Mouse (Mus musculus): Measurements from ENCODE around the gene Hmg20b.

Hmg20b gene

DNA sequence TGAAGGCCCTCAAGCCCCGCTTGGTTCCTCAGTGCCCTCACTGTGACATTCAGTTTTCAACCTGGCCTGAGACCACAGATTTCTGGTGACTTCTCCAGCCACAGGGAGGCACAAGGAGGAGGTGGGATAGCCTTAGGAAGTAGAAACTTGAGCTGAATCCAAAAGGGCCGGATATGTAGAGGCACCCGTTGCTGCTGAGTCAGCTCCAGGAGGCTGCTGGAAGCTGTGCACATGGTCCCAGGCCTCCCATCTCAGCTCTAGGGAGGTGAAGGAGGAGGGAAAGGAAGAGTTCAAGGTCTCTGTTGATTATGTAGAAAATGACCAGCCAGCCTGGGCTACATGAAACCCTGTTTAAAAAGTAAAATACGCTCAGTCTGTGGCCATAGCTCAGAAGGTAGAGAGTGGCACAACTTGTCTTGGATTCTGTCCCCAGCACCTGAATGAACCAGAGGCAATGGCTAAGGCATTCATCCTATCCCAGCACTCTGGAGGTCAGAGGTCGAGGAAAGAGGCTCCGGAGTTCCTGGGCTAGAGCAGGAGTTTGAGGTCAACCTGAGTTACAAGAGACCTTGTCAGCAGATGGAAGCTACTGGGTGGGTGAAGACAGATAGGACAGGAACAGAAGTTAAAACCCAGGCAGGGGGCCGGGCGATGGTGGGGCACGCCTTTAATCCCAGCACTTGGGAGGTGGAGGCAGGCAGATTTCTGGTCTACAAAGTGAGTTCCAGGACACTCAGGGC lies 4.6 kb upstream of the Hmg20b start:
- DNase-seq (ENCODE audit: low spot score in 2 of 2) = no peak

DNA sequence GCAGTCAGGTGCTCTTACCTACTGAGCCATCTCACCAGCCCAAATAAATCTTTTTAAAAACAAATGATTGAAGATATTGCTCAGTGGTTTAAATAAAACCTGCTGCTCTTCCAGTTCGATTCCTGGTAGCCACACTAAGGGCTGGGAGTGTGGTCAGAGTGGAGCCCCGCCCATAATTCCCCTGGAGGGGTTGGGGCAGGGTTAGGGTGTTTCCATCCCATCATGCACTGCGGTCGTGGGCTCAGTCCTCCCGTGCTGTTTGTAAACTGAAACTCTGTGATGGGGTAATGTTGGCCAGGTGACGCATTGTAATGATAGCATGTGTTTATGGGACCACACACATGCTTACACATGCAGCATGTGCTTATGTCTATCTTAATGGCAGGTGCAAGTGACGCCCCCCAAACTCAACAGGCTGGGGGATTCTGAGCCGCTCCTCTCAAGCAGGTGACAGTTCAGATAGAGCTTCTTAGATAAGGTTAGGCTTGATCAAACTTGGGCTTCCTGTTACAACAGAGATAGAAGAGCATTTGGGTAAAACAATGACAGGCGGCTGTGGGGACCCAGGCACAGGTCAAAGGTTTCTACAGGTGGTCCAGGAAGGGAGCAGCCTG lies 1.5 kb upstream of the Hmg20b start:
- no peak for DNase-seq (ENCODE audit: low spot score in 2 of 2)

DNA sequence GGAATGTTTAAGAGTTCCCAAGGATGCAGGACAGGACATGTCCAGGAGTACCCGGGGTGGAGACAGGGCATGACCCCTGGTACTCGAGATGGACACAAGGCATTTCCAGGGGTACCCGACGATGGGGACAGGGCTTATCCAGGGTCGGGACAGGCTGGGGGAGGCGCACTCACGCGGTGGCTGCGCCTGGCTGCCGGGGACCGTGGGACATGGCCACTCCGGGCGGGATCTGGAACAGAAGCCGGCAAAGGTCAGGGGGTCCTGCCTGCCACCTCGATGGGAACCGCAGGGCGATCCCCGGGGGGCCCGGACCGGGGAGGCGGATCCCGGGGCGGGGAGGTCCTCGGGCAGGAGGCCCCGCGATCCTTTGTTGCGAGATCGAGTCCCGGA lies 324 bp downstream of the Hmg20b start:
- no peak for DNase-seq (ENCODE audit: low spot score in 2 of 2)

DNA sequence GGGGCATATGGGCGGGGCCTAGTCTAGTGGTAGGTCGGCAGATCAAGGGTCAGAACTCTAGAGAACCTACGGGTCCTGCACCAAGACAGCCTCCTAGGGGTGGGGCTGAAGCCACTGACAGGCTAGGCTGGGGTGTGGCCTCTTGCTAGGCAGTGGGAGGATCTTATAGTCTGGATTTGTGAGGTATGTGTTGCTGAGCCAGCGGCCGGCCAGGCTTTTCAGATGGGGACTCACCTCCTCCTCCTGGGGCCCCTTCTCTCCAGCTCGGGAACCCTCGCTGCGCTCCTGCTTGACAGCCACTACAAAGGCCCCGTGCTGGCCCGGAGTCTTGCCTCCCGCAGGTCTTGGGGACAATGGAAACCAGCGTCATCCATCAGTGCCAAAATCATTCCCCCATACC lies 1.1 kb downstream of the Hmg20b start:
- DNase-seq (ENCODE audit: low spot score in 2 of 2) = no peak

DNA sequence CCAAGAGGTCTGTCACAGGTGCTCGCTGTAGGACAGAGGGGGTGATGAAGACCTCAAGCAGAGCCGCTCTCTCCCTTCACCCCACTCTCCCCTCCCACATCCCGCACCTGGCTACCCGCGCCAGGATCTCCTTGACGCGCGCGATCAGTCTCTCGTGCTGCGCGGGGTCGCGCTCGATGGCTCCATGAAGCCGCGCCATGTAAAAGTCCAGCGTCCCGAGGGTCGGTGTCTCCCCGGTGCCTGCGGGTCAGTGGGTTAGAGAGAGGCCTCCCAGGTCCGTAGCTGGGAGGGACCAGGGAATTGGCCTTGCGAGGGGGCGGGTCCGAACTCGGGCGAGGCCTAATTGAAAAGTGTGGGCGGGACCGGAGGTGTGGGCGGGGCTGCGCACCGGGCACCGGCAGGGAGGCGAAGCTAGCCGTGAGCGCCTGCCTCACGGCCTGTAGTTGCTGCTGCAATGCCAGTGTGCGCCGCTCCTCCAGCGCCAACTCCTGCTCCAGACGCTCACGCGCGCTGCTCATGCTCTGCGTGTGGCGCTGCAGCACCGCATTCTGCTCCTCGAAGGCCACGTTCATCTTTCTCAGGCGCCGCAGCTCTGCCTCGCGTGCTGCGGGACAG lies 3.7 kb downstream of the Hmg20b start:
- DNase-seq (ENCODE audit: low spot score in 2 of 2) = peak; percentile 56 to 61

DNA sequence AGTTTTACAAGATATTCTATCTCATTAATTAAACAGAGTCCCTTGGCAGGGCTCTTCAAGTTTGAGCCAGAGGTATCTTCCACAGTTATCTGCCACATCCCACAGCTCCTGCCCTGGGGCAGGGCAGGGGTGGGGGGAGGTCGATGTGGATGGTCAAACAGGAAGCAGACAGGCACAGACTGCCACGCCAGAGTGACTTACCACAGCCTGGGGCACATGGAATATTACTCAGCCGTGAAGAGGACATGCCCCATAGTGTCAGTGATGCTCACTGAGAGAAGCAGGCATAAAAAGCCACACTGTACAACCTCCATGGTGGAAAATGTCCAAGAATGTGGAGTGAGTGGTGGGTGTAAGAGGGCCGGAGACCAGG lies 5.1 kb downstream of the Hmg20b start:
- no peak for DNase-seq (ENCODE audit: low spot score in 2 of 2)

DNA sequence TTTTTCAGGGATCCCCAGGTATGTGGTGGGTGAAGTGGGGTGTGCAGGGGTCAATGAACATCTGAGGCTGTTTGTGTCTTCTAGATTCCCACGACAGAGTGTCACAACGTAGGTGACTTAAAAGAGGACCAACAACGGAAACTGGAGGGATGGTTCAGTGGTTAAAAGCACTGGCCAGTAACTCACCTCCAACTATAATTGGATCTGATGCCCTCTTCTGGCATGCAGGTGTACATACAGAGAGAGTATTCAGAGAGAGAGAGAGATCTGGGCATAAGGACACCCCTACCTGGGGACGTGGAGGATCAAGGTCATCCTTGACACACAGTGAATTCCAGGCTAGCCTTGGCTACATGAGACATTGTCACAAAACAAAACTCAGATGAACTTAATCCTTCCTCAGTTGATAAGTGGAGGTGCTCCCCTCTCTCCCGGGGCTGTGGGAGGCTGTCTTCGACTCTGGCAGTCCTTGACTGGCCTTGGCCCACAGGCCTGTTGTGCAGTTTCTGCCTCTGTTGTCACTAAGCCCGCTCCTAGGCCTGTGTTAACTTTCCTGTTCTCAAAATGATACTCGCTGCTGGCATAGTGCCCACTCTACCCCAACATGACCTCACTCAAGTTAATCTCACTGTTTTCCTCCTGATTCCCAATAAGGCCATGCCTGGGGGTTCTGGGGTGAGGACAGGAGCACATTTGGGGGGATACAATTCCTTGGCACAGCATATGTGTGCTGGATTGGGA lies 5.7 kb downstream of the Hmg20b start:
- no peak for DNase-seq (ENCODE audit: low spot score in 2 of 2)

DNA sequence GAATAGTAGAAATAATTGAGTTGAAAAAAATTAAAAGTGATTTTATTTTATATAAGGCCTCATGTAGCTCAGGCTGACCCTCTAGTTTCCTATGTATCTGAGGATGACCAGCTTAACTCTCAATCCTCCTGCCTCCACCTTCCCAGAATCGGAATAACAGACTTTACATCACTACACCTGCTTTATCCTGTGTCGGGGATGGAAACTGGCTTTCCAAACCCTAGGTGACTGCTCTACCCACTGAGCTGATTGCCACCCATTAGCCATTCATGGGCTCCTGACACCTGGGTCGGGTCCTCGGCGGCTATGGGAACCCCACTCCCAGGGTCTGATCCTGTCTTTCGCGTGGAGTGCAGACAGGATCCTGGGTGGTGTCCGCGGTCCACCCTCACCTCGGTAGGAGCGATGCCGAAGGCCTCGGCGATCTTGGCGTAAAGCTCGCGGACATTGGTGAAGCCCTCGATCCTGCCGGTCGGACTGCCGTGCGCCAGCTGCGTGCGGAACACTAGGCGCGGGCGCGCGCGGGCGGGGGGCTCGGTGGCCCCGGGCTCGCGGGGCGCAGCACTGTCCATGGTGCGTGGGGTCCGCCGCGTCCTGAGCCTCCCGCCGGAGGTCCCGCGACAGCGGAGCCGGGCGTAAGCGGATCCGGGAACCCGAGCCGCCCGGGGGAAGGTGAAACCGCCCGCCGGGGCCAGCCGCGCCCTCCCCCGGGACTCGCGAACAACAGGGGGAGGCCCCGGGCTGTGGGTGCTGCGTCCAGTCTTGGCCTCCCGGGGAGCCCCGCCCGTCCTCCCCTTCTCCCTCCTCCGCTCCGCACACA lies 7.4 kb downstream of the Hmg20b start, which contains the start of gene Gipc3:
Gene Gipc3, minus strand, starts transcription at position 581 of the 820 bp plus-strand sequence.
- DNase-seq (ENCODE audit: low spot score in 2 of 2) = no peak

DNA sequence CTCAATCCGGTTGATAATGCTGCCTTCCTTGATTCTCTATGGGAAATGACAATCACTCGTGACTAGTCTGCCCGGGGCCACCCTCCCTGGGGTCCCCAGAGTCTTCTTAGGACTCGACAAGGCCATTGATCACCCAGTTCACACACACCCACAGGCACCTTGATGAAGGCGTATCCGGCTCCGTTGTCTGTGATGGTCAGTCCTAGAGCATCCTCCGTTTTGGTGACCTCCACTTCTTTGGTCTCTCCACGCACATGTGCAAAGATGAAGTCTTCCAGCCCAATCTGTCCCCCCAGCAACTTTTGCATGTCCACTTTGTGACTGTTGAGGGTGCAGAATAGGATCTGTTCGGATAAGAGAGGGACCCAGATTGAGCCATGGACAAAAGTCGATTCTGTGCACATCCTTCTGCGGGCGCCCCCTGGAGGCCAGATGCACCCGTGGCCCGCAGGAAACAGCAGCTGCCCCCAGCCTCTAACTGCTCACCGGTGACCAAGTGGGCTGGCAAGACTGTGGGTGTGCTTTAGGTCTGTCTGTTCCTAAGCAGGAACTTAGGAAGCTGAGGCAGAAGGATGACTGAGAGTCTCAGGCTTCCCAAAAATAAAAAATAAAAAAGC lies 8.8 kb downstream of the Hmg20b start:
- DNase-seq (ENCODE audit: low spot score in 2 of 2) = no peak

DNA sequence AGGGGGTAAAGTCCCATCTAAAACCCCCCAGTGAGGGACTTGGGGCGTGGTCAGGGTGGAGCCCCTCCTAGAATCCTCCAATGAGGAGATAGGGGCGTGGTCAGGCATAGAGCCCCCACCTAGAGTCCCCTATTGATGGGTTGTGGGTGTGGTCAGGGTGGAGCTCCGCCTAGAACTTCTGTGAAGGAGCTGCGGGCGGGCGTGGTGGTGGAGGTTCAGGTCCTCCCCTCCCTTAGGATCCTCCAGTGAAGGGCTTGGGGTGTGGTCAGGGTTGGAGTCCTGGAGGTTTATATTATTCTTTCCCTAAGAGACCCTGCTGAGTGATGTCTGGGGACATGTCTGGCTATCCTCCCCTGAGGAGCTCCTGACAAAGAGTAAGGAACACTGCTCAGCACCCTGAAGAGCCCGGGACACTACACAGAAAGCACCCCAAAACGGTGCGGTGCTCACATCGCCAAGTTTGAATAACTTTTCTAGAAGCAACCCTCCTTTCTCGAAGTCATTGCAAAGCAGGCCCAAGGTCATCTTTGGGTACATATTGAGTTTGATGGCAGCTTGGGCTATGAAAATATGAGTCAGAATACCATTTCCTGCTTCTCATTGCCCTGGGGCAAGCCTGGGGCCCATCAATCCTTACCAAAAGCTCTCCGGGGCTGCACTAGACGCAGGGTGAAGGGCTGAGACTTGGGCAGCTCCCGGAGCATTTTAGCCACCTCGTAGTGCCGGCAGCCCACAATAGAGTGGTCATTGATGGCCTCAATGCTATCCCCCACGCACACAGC lies 9.5 kb downstream of the Hmg20b start:
- no peak for DNase-seq (ENCODE audit: low spot score in 2 of 2)

DNA sequence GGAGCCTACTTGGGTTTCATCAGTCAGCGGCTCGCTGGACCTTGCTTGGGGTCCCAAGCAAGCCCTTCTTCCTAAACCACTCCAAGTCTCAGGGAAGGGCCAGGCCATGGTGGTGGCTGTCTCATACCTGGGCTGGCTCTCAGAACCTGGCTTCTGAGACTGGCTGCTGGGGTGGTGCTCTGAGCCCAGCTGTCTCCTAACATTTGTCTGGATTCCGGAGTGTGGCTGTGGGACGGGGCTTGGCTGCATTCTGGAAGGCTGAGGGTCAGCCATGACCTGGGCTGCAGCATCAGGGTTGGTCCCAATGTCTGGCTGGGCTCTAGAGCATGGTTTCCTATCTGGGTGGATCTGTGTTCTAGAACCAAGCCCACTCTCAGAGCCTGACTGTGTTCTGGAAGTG lies 13.7 kb downstream of the Hmg20b start:
- no peak for DNase-seq (ENCODE audit: low spot score in 2 of 2)

DNA sequence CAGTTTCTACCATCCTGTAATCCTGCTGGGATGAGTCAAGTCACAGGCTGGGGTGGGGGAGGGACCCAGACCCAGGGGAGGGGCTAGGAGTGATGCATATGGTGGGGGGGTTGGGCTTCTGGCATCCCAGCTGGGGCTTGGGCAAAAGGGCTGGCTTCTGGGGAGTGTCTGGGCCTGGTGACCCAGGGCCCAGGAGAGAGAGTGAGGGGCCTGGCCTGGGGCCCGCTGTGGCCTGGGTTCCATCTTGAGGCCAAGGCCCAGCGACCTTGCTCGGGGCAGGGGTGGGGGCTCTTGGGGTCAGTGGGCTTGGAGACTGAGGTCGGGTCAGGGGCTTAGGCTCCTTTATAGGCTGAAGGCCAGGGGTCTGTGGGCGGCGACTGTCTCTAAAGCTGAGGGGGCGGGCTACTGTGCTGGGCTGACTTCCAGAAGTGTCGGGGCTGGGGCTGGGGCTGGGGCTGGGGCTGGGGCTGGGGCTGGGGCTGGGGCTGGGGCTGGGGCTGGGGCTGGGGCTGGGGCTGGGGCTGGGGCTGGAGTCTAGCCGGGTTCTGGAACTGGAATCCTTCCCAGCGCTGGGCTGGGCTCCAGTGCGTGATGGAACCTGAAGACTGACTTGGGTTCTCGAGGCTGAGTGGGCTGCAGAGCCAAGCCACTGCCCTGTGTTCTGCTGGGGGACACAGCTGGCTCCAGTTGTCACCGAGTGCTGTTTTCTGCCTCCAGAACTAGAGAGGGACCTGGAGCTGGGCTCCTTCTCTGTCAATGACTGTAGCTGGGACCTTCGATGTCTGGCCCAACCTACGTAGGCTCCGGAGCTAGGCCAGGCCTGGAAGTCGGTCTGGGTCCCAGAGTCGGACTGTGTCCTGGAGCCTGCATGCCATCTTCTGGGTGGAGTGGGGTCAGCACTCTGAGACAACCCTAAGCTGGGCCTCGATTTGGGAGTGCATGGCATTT lies 14.6 kb downstream of the Hmg20b start:
- DNase-seq (ENCODE audit: low spot score in 2 of 2) = no peak

DNA sequence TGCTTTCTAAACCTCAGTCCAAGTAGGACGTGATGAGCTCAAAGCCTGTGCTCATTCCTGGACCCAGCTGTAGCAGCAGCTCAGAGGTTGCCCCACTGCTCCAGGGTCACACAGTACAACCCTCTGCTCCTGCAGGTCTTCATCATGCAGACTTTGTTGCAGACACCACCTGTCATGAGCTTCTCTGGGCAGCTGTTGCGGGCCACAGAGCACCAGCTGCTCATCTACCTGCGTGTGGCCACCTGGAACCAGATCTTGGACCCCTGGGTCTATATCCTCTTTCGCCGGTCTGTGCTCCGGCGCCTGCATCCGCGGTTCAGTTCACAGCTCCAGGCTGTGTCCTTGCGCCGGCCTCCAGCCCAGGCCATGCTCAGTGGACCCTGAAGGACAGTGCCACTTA lies 16.0 kb downstream of the Hmg20b start:
- DNase-seq (ENCODE audit: low spot score in 2 of 2) = no peak

DNA sequence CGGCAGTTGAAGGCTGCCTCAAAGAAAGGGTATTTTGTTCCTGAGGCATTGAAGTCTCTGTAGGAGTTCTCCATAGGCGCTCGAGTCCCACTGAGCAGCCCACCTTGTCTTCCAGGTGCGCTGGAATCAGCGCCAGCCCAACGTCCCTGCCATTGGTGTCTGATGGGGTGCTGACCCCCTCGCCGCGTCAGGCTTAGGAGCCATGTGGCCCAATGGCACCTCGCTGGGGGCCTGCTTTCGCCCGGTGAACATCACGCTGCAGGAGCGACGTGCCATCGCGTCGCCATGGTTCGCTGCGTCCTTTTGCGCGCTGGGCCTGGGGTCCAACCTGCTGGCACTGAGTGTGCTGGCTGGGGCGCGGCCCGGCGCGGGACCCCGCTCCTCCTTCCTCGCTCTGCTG lies 18.0 kb downstream of the Hmg20b start:
- no peak for DNase-seq (ENCODE audit: low spot score in 2 of 2)

DNA sequence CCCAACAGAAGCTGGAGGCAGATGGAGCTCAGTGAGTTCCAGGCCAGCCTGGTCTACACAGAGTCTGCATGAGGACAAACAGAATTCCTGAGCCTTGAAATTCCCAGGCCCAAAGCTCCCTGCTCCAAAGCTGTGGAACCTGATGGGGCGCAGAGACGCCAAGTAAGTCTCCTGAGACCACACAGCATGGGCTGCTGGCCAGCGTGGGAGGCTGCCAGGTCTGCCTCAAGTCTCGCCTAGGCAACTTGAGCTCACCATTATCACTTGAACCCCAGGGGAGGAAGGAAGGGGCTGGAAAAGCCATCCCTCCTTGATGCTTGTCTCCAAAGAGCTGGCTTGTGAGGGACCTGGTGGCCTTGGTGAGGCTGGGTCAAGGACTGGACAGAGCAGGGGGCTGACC lies 20.3 kb downstream of the Hmg20b start:
- no peak for DNase-seq (ENCODE audit: low spot score in 2 of 2)

DNA sequence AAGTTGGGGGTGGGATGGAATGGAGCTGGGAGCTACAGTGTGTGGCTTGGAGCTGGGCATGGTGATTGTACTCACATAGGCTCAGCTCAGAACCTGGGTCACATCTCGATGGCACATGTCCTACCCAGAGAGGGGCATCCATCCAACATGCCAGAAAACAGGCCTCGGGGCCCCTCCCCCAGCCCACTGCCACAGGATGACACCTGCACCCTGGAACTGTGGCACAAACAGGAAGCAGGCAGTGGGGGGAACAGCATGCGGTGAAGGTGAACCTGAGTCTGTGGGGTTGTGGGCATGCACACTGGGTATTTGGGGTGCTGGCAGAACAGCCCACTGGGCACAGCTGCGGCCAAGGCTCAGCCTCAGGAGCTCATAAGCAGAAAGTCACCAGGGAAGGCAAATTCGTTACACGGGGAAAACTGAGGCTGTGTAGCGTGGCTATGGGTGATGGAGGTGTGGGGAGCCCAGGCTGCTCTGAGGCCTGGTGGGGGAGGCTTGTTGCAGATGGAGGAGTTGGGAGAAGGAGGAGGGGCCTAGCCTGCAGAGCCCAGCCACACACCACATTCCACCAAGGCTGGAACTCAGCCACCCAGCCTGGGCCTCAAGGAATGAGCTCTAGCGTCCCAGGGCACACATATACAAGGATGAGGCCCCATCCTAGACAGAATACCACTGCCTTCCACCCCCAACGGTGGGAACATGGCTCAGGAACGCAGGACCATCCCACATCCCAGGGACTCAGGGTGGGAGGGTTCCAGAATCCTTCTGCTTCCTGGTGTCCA lies 20.9 kb downstream of the Hmg20b start:
- DNase-seq (ENCODE audit: low spot score in 2 of 2) = no peak

DNA sequence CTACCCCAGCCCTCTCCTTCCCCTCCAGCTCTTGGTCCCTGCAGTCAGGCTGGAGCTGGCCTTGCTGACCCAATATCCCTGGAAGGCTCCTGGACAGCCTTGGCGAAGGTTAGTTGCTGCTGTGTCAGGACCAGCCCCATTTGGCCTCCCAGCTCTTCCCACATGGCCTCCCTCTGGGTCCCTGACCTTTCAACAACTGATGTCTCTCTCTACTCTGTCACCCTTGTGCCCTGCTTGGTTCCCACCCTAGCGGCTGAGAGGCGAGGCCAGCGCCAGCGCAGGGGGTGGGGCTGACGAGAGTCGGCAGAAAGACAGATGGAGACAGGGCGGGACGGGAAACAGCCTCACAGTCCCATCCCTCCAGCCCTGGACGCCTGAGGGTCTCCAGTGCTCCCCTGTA lies 21.9 kb downstream of the Hmg20b start, which contains the start of gene Tbxa2r:
Gene Tbxa2r, plus strand, starts transcription at position 346 of the 400 bp plus-strand sequence.
- no peak for DNase-seq (ENCODE audit: low spot score in 2 of 2)

DNA sequence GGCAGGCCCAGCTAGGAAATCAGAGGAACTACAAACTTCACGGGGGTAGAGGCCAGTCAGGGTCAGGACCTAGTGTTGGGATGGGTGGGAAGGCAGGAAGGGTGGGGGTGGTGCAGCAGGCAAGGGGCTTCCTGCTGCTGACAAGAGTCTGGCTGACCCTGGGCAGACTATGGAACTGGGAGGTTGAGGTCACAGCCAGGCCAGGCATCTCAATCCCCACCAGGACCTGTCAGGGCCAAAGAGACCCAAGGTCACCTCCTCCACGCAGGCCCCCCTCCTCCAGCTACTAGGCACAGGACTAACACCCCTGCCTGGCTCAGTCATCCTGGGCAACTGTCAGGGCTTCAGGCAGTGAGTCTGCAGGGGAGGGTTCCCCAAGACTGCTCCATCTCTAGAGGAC lies 22.3 kb downstream of the Hmg20b start:
- DNase-seq (ENCODE audit: low spot score in 2 of 2) = no peak

Measured in right cerebral cortex, postnatal 36 days (tissue).